Mouse (Mus musculus) c-Kit-negative CD71-positive TER-119-positive erythroid progenitor cells, embryonic 14.5 days (primary cell): ENCODE measurements around the gene Gm28042.

Source experiments
- DNase-seq: peaks from one replicate; pipeline ENCODE4 v3.0.0-alpha.2; 2013; ENCODE audit warnings: low read depth, low spot score

Gene Gm28042

DNA sequence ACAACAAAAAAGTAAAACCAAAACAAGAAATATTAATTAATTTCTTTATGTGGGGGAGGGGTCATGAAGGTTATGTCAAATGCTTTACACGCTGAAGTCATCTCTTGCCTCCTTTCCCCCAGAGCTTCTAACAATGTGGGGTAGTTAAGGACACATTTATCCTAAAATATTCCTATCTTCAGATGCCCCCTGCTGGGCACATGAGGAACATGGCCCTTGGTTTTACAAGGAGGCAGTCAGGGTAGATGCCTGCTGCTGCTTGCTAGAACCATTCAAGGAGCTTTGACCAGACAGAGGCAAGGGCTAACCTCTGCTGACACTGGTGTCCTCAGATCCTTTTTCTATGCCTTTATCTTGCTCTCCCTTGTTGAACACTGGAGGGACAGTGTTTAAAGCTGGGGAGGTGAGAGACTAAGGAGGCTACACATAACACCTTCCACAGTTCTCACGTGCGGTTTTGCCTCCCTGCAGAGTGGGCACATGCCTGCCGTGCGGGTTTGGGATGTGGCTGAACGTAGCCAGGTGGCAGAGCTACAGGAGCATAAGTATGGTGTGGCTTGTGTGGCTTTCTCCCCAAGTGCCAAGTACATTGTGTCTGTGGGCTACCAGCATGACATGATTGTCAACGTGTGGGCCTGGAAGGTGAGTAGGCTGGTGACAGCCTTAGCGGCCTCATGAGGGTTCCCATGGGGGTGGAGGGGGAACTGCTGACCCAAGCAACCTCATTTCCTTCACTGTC lies 15.7 kb upstream of the Gm28042 start:
- DNase-seq, result no peak

DNA sequence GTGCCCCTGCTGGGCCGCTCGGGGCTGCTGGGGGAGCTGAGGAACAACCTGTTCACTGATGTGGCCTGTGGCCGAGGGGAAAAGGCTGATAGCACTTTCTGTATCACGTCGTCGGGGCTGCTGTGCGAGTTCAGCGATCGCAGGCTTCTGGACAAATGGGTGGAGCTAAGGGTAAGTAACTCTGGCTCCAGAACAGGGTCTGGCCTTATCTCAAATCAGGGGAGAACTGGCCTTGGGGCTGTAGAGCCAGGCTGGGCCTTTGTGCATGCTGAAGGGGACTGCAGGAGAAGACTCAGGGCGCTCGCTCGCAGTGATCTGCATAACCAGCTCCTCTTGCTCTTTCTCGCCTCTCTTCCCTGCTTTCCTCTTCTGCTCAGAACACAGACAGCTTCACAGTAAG lies 14.4 kb upstream of the Gm28042 start:
- no peak for DNase-seq

DNA sequence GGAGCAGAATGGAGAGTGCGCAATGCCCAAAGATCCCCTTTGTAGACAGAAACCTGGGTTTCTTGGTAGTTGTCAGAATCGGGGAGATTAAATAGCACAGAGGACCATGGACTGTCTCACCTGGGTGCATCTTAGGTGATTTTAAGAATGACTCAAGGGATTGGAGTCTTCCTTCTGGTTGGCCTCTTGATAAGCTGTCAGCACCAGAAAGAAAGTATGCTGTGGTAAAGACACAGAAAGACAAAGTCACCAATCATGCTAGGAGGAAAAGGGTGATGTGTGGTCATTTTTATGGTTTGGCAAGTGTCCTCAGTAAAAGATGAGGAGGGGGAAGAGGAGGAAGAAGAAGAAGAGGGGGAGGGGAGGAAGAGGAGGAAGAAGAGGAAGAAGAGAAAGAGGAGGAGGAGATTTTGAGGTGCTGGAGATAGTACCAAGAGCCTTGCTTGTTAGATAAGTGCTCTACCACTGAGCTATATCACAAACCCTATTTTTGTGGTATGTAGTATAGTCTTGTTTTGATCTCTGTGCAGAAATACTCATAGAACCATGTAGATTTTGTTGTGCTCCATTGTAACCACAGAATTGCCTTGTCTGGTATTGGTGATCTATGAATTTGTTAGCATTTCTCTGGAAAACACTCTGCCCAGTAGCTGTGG lies 13.3 kb upstream of the Gm28042 start:
- DNase-seq, result no peak

DNA sequence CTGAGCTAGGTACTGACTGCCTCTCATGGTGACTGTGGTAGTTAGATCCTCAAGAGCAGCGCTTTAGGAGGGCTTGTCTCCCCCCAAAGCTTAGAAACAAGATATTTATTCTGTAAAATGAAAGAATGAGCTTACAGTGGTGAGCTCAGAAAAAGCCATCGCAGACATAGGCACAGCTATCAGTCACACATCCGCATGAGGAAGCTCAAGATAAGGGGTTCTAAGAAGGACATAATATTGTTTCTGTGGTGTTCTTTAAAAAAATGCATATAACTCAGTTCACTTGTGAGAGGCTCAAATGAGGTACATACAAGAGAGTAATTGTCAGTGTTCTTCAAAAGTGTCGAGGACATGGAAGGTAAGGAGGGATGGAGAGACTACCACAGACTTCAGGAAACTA lies 11.4 kb upstream of the Gm28042 start:
- DNase-seq, result no peak

DNA sequence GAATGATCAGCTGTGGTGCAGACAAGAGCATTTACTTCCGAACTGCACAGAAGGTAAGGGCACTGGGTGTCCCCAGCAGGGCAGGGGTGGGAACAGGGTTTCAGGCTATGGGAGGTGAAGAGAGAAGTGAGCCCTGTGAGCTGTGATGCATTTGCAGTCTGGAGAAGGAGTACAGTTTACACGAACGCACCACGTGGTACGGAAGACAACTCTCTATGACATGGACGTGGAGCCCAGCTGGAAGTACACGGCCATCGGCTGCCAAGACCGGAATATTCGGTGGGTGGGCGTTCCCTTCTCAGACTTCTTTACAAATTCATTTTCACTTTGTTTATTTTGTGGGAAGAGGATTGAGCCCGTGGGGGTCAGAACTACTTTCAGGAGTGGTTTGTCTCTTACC lies 9.7 kb upstream of the Gm28042 start:
- no peak for DNase-seq

DNA sequence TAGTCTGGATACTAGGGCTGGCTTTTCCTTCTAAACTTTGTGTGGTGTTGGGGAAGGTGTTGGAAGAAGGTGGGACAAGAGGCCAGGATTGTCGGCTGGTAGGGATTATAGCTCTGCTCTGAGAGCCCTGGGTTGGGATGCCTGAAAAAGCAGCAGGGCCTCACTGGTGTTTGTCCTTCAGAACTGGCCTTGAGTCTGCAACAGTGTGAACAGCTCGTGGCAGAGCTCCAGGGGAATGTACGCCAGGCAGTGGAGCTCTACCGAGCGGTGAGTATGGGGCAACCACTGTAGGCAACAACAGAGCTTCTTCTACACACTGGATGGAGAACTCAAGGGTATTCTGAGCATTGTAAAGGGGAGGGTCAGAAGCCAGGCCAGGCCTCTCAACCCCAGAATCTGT lies 3.0 kb upstream of the Gm28042 start:
- DNase-seq, result no peak

DNA sequence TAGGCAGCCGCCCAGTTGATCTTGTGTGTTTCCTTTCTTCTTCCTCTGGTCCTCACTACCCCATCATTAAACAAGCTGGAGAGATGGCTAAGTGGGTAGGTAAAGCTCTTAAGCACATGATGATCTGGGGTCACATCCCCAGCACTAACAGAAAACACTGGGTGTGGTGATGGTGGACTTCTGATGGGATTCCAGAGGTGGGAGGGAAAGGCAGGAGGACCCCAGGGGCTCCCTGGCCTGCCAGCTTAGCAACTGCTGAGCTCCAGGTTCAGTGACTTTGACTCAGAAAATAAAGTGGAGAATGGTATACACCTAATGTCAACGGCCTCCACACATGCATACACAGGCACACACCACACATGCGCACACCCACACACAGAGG lies 648 bp downstream of the Gm28042 start:
- DNase-seq, result no peak

DNA sequence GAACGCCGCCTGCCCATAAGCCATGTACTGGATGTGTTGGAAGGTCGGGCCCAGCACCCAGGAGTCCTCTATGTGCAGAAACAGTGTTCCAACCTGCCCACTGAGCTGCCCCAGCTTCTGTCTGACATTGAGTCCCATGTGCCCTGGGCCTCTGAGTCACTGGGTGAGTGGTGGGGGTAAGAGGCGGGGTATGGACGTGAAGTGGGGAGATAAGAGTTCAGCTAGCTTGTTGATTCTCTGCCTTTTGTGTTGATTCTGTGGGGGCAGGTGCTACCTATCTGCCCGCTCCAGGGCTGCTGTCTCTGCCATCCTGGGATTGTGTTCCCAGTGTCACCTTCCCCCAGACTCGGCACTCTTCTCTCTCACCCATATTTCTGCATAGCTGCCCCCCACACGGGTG lies 3.1 kb downstream of the Gm28042 start:
- DNase-seq, result no peak

DNA sequence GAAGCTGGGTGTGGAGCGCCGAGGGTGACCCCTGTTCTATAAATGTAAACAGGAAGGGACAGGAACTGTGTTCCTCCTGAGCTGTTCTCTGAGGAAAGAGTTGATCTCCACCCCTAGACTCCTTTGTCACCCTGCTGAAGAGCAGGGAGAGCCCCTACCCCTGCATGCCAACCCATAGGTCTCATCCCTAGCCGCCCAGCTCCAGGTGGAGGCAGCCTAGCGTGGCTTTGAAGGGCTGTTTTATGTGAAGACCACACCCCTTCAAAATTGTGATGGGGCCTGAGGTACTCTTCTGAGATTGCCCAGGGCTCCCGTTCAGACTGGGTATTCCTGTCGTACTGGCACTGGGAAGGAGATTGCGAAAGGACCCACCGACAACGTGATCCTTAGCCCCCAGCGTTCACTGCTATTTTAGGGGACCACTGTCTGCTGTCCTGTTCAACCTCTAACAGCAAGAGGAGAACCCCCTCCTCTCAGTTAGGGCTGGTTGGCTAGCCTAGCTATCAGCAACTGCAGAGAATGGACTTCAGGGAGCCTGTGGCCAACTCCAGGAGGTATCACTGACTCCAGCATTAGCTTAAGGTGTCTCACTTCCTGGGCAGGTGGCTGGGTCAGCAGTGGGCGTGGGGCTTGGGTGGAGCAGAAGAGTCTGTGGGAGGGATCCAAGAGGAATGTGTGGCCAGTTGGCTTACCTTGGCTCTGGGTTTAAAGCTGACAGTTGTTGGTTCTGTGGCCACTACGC lies 5.6 kb downstream of the Gm28042 start, which contains the start of gene Pla2g4b:
Gene Pla2g4b, plus strand, starts transcription at position 692 of the 742 bp plus-strand sequence.
- DNase-seq, result no peak

DNA sequence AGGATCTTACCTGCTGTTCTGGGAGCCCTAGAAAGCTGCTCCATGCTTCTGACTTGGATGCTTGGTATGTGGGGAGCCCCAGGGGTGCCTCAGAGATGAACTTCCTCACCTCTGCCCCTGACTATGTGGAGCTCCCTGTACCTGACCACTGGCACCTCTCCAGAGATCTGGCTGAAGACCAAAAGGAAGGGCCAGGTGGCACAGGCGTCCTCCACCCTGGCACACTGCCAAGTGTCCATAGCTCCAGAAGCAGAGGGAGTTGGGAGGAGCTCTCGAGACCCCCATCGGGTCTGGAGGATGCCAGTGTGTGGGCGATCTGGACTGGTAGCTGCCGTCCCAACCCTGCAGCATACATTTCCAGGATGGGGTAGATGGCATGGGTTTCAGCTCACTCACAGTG lies 6.4 kb downstream of the Gm28042 start:
- DNase-seq, result no peak

DNA sequence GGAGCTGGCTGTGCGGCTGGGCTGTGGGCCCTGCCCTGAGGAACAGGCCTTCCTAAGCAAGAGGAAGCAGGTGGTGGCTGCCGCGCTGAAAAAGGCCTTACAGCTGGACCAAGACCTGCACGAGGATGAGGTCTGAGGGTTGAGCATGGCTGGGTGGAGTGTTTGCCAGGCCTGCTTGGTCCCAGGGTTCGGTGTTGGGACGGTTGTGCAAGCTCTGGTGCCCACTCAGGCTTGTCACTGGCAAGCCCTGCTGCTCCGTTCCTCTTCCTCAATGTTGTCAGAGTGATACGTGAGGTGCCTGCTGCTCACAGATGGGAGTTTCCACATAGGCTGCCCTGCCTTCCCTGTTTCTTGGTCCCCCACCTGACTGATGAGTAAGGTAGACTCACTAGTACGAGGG lies 10.5 kb downstream of the Gm28042 start:
- DNase-seq, result no peak

DNA sequence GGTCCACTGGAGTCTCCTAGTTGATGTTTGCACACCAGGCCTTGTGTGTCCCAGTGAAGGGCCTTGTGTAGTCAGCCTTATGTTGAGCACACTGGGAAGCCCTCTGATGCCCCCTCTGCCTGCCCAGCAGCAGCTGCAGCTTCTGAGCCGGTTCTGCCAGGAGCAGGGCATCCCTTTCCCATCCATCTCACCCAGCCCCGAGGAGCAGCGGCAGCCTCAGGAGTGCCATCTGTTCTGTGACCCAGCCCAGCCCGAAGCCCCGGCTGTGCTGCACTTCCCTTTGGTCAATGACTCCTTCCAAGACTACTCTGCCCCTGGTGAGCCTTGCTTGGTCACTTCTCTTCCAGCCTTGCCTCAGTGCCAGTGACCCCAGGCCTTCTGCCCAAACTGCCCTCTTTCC lies 13.7 kb downstream of the Gm28042 start:
- DNase-seq, result no peak

DNA sequence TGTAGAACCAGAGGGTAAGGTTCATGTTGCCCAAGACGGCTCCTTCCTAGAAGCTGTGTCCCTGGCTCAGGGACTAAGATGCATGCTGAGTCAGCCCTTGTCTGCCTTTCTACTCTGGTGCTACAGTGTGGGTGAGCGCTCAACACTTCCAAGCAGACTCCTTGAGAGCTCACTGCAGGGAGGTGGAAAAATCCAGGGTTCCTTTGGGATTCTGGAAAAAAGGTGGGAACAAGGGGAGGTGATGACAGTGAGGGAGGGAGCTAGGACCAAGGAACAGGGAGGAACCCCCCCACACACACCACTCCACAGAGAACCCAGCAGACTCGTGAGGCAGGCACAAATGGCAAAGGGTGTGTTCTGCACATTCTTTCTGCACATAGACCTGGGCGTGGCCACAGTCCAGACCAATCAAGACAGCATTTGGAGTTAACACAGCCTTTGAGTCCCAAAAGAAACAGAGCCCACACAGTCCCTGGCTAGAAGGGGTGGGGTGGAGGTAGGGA lies 16.9 kb downstream of the Gm28042 start:
- no peak for DNase-seq

DNA sequence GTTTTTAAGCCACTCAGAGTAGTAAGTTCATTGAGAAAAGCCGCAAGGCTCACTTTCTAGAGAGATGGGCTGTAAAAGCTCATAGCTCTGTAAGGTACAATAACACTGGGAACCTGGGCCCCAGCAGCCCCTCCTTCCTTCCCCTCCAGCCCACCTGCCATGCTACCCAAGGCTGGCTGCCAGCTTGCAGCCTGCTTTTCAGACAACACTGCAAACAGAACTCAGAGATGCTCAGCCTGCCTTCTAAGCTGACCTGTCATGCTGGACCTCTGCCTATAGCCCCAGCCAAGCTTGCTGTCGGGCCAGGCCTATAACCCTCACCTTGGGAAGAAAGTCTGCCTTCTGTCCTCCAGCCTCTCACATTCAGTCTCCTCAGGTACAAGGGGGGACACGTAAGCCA lies 17.4 kb downstream of the Gm28042 start:
- DNase-seq, result no peak

DNA sequence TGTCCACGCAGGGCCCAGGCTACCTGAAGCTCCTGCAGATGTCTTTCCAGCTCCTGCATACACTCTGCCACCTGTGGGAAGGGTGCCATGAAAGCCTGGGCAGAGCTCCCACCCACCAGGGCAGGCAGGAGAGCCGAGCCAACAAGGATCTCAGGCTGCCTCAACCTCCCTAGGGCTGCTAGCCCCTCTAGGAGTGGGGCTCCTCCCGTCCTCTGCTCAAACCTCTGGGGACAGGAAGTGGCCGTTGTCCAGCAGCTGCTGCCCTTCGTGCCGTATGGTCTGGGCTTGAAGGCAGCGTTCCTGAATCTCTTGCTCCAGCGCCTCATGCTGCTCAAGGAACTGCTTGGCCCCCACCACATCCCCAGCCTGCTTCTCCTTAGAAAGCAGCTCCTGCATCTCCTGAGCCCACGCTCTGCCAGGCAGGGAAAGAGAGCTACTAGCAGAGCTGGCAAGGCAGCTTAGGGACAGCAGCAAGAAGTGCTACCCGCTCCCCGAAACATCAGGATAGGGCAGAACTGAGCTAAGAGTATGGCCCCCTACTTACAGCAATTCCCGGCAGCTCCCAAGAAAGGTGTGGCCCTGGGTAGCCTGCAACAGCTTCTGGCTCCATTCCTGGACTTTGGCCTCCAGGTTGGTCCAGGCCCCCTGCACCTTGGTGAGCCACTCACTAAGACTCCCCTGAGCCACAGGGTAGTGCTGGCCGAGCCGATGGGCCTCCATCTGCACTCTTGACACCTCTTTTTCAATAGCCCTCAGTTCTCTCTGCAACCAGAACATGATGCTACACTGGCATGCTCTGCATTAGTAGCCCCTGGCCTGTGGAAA lies 19.4 kb downstream of the Gm28042 start:
- no peak for DNase-seq

DNA sequence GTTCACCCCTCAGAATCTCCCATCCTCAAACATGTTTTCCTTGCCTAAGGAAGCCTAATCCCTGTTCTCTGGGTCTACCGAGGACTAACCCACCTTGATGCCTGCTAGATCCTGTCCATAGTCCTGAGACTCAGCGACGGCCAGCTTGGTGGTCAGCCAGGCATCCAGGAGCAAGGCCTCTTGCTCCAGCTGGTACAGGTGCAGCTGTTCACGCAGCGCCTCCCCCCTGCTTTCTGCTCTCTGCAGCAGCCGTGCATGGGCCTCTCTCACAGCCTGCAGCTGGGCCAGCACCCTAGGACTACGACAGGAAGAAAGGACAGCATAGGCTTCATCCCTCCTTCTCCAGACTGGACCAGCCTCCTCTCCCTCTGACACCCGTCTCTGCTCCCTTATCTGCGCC lies 20.9 kb downstream of the Gm28042 start:
- no peak for DNase-seq

DNA sequence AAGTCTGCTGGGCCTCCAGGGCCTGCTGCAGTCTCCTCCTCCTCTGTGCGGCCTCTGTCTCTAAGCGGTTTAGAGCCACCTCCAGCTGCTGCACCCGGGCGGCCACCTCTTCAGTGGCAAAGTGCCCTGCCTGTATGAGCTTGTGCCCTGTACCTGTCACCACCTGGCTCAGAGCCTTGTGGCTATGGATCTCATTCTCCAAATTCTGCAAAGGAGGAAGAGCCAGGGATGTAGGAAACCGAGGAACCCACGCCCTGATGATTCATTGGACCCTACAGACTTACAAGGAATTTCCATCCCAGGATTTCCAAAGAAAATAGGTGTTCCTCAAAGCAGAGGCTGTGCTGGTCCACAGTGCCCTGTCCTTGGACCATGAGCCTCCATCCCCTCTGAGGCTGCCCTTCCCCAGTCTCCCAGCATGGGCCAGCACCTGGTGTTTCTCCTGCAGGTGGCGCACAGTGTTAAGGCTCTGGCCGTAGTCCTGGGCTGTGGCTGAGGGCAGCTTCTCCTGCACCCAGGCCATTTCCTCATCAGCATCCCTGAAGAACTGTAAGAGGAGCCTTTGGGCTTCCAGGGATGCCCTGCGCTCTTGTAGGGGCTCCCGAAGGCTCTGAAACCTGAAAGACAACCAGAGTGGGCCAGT lies 22.5 kb downstream of the Gm28042 start:
- DNase-seq, result no peak

DNA sequence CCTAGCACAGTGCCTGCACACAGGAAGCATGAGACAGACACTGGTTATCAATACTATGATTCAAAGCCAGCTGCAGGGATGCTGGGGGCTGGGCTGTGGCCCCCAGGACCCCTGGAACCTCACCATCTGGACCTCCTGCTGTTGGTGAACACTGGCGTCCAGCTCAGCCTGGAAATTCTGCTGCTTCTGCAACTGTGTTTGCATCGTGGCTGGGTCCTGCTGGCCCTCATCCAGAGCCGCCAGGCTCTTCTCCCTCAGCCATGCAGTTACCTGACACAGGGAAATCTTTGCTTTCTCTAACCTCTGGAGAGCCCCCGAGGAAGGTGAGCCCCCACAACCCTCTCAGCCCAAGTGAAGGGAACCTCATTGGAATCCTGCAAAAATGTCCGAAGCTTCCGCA lies 24.1 kb downstream of the Gm28042 start:
- DNase-seq, result no peak

DNA sequence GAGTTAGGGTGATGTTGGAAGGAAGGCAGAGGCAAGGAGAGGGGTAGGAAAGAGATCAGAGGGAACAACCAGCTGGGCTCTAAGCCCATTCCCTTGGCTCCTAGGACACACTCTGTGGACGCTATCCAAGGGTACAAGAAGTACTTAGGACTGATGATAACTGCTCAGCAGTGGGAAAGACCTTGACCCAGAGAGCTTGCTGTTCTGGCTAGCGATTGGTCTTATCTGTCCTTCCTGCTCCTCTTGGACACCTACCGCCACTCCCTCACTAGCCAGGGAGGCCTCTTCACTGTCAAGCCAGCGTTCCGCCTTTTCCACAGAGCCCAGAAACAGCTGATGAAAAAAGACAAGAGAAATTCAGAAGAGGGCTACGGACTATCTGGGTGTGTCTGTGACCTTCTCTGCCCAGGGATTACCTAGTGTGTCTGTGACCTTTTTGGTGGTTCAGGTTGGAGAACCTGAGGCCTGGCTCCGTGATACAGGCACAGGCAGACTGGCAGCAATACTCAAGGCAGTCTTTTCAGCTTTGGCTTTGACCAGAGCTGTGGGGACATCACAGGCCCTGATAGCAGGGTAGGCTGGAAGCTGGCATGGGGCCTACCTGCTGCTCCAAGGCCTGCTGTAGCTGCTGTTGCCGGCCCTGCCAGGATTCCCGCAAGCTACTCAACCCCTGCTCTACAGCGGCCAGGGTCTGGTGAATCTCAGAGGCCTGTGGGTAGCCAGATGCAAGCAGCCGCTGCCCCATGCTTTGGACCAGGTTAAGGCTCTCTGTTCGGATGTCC lies 27.7 kb downstream of the Gm28042 start:
- no peak for DNase-seq

DNA sequence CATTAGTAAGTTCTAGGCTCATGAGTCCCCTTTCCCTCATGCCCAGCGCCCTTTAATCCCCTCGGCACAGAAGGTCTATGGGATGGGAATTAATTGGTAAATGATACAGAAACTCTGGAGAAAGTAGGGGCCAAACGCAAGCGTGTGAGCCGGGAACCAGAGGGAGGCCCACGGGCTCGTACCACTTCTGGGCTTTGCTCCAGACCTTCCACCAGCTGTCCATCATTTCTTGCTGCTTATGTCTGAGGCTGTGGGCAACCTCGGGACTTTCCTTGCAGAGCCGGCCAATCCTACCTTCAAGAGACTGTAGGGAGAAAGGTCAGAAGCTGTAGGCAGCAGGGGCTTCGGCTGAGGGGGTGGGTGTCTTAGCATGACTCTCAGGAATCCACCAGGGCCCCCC lies 28.6 kb downstream of the Gm28042 start:
- no peak for DNase-seq
